Mouse (Mus musculus): Measurements from ENCODE around the gene Ddx49. TPM values are rescaled to one million over a fixed set of nuclear protein-coding genes. Genes with fewer than 3 reads are reported as not detected.
A peak's percentile ranks its signal among the peaks of the same experiment; 100 is the strongest.

The Ddx49 gene
- total and polyA plus RNA-seq, 3 experiments: 21.6 to 26.4 (median 24.3) TPM

- no peaks in the 10 kb centered on the region for H3K27me3 ChIP-seq (ENCODE audit: control insufficient read depth, insufficient read depth, low read length)
- H3K27ac ChIP-seq: no peak within 1 kb of the TSS
- no peaks in the 10 kb centered on the region for H3K79me2 ChIP-seq (replicated peaks; ENCODE audit: control insufficient read depth, insufficient read depth, low read length)
- no peaks in the 10 kb centered on the region for H3K4me1 ChIP-seq (ENCODE audit: control insufficient read depth, insufficient read depth, low read length)
- DNase-seq: peak; percentile 71 to 72
- H3K36me3 ChIP-seq (ENCODE audit: control insufficient read depth, insufficient read depth, low read length): no peaks in the 10 kb centered on the region
- H3K9ac ChIP-seq (ENCODE audit: low read depth, low read length): peak within 1 kb of the TSS; percentile 68
- TF ChIP-seq EP300 (IDR thresholded peaks at IDR 0.05; ENCODE audit: insufficient read depth, low read depth, low read length) (no peak), CTCF (IDR thresholded peaks at IDR 0.05) (no peak), POLR2A (IDR thresholded peaks at IDR 0.05; ENCODE audit: insufficient read depth, low read depth, low read length) (no peak)
- WGBS: 6% methylated on average over 66 of the region's 66 CpGs
- H3K4me3 ChIP-seq: peak within 1 kb of the TSS; percentile 53
- intact Hi-C loops (cut with DNase I): no loop called here
Observed at GRCm38 (mm10) chr8:70315624-70316510, 13.6 kb upstream of the Ddx49 start, which contains the start of gene Cers1. TSS of gene Cers1 (plus strand) at chr8:70315775.

DNA sequence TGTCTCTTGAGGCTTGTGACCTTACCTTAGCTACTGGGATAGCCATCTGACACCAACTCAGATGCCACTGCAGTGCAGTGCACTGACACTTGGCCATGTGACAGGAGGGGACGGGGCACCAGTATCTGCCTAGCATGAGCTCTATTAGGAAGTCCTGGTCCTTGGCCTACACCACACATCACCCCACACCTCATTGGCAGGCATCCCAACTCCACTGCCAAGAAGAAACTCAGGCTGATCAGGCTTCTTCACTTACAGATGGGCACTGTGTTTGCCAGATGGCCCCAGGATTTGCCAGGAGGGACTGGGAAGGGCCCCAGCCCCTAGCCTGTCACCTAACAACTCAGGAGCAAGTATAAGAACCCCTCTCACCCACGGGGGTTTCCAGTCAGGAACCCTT, 11.1 kb upstream of the Ddx49 start:
- Histone ChIP-seq H3K79me2 (replicated peaks; ENCODE audit: control insufficient read depth, insufficient read depth, low read length) (no peaks in the 10 kb centered on the region), H3K36me3 (ENCODE audit: control insufficient read depth, insufficient read depth, low read length) (no peaks in the 10 kb centered on the region), H3K4me3 (no peak overlapping the region), H3K4me1 (ENCODE audit: control insufficient read depth, insufficient read depth, low read length) (no peaks in the 10 kb centered on the region), H3K9ac (ENCODE audit: low read depth, low read length) (no peak overlapping the region), H3K27ac (no peak overlapping the region), H3K27me3 (ENCODE audit: control insufficient read depth, insufficient read depth, low read length) (no peaks in the 10 kb centered on the region)
- TF ChIP-seq CTCF (IDR thresholded peaks at IDR 0.05) (no peak), POLR2A (IDR thresholded peaks at IDR 0.05; ENCODE audit: insufficient read depth, low read depth, low read length) (0 out of 2 replicates have a peak, but pooled peaks have one; percentile 20), EP300 (IDR thresholded peaks at IDR 0.05; ENCODE audit: insufficient read depth, low read depth, low read length) (no peak)
- intact Hi-C loops (cut with DNase I): no loop called here
- 41% methylated on average over 2 of the region's 2 CpGs for WGBS
- DNase-seq: peak in 1 of 2 experiments; percentile 33

- no peaks in the 10 kb centered on the region for H3K79me2 ChIP-seq (replicated peaks; ENCODE audit: control insufficient read depth, insufficient read depth, low read length)
- no peak overlapping the region for H3K4me3 ChIP-seq
- H3K27ac ChIP-seq: no peak overlapping the region
- H3K27me3 ChIP-seq (ENCODE audit: control insufficient read depth, insufficient read depth, low read length): no peaks in the 10 kb centered on the region
- WGBS: 38% methylated on average over 2 of the region's 2 CpGs
- H3K9ac ChIP-seq (ENCODE audit: low read depth, low read length): no peak overlapping the region
- no peaks in the 10 kb centered on the region for H3K36me3 ChIP-seq (ENCODE audit: control insufficient read depth, insufficient read depth, low read length)
- TF ChIP-seq POLR2A (IDR thresholded peaks at IDR 0.05; ENCODE audit: insufficient read depth, low read depth, low read length) (no peak), EP300 (IDR thresholded peaks at IDR 0.05; ENCODE audit: insufficient read depth, low read depth, low read length) (no peak), CTCF (IDR thresholded peaks at IDR 0.05) (peak; percentile 67)
- no peak for DNase-seq
- intact Hi-C loops (cut with DNase I): no loop called here
- H3K4me1 ChIP-seq (ENCODE audit: control insufficient read depth, insufficient read depth, low read length): 0 out of 2 replicates have a peak, but pooled peaks cover 2% of the 10 kb centered on the region
Observed at GRCm38 (mm10) chr8:70309311-70309710, 7.0 kb upstream of the Ddx49 start.

- no peak for DNase-seq
- no peak for TF ChIP-seq POLR2A (IDR thresholded peaks at IDR 0.05; ENCODE audit: insufficient read depth, low read depth, low read length)
- TF ChIP-seq EP300 (IDR thresholded peaks at IDR 0.05; ENCODE audit: insufficient read depth, low read depth, low read length): no peak
- TF ChIP-seq CTCF (IDR thresholded peaks at IDR 0.05): no peak
- 3% methylated on average over 16 of the region's 16 CpGs for WGBS
- Histone ChIP-seq H3K27me3 (ENCODE audit: control insufficient read depth, insufficient read depth, low read length) (no peaks in the 10 kb centered on the region), H3K79me2 (replicated peaks; ENCODE audit: control insufficient read depth, insufficient read depth, low read length) (peaks cover 3% of the 10 kb centered on the region), H3K4me3 (peak overlapping the region; percentile 74), H3K9ac (ENCODE audit: low read depth, low read length) (peak overlapping the region; percentile 80), H3K4me1 (ENCODE audit: control insufficient read depth, insufficient read depth, low read length) (peaks cover 10% of the 10 kb centered on the region), H3K36me3 (ENCODE audit: control insufficient read depth, insufficient read depth, low read length) (no peaks in the 10 kb centered on the region), H3K27ac (peak overlapping the region; percentile 89)
- intact Hi-C loops (cut with DNase I): loop anchor here (1.0 to 2.0 kb wide), 2 partner anchors 20 to 50 kb away; partner anchors contain the start of genes Homer3 and Upf1
Observed at GRCm38 (mm10) chr8:70302901-70303300, 612 bp upstream of the Ddx49 start.

- DNase-seq: no peak
- WGBS: 51% methylated on average over 3 of the region's 3 CpGs
- no peaks in the 10 kb centered on the region for H3K27me3 ChIP-seq (ENCODE audit: control insufficient read depth, insufficient read depth, low read length)
- intact Hi-C loops (cut with DNase I): no loop called here
- H3K4me3 ChIP-seq: no peak overlapping the region
- no peak overlapping the region for H3K27ac ChIP-seq
- H3K79me2 ChIP-seq (replicated peaks; ENCODE audit: control insufficient read depth, insufficient read depth, low read length): peaks cover 3% of the 10 kb centered on the region
- H3K9ac ChIP-seq (ENCODE audit: low read depth, low read length): no peak overlapping the region
- H3K36me3 ChIP-seq (ENCODE audit: control insufficient read depth, insufficient read depth, low read length): no peaks in the 10 kb centered on the region
- peaks cover 10% of the 10 kb centered on the region for H3K4me1 ChIP-seq (ENCODE audit: control insufficient read depth, insufficient read depth, low read length)
- TF ChIP-seq CTCF (IDR thresholded peaks at IDR 0.05) (no peak), EP300 (IDR thresholded peaks at IDR 0.05; ENCODE audit: insufficient read depth, low read depth, low read length) (no peak), POLR2A (IDR thresholded peaks at IDR 0.05; ENCODE audit: insufficient read depth, low read depth, low read length) (no peak)
Observed at GRCm38 (mm10) chr8:70300881-70301280, 1.4 kb downstream of the Ddx49 start.

DNA sequence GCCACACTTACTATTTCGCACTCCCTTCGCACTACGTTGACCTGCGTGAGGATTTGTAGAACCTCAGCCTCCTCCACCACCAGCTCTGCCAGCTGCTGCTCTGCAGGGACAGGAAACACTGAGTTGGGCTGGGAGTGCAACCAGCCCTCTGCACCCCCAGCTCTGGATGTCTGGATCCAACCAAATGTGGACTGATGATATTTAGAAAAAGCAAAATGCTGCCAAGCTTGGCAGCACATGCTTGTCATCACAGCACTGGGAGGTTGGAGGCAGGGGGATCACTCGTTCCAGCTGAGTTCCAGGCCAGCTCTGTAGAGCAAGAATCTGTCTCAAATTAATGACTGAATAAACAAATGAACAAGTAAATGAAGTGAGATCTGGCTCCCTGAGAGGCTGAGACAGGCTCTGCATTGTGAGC, 8.3 kb downstream of the Ddx49 start:
- Histone ChIP-seq H3K36me3 (ENCODE audit: control insufficient read depth, insufficient read depth, low read length) (no peaks in the 10 kb centered on the region), H3K4me3 (no peak overlapping the region), H3K79me2 (replicated peaks; ENCODE audit: control insufficient read depth, insufficient read depth, low read length) (no peaks in the 10 kb centered on the region), H3K9ac (ENCODE audit: low read depth, low read length) (no peak overlapping the region), H3K4me1 (ENCODE audit: control insufficient read depth, insufficient read depth, low read length) (no peaks in the 10 kb centered on the region), H3K27ac (no peak overlapping the region), H3K27me3 (ENCODE audit: control insufficient read depth, insufficient read depth, low read length) (no peaks in the 10 kb centered on the region)
- DNase-seq: no peak
- 50% methylated on average over 5 of the region's 5 CpGs for WGBS
- intact Hi-C loops (cut with DNase I): no loop called here
- TF ChIP-seq CTCF (IDR thresholded peaks at IDR 0.05) (no peak), POLR2A (IDR thresholded peaks at IDR 0.05; ENCODE audit: insufficient read depth, low read depth, low read length) (no peak), EP300 (IDR thresholded peaks at IDR 0.05; ENCODE audit: insufficient read depth, low read depth, low read length) (no peak)

All from heart, adult 2 months (tissue).